Mouse (Mus musculus): ENCODE results near the gene Fam19a5.

DNA sequence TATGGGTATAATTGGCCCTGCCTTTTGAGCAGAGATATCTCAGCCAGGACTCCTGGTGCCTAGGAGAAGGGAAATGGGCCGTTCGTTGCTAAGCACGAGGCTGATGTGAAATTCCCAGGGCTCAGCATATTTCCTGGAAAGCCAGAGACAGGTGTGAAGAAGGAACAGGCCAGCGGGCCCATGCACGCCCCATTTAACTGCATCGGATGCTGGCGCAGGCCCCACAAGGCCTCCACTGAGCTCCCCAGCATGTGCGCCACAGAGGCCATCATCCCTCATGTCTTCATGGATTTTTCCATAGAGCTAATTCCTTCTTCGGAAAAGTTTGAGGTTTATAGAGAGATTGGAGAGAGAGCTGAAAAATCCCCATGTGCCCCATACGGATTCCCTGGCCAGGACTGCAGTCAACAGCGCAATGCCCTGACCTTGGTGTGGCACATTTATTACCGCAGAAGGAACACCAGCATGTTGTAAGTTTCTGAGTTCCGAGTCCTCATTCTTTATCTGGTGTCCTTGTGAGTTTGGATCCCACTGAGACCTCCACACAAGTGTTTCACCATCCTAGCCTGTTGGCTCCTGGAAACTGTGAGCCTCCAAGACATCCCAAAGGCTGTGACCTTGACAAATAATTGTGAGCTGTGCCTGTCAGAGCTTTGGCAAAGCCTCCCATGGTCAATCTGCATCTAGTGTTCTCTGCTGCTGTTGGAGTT is 122.1 kb downstream of the Fam19a5 start:
- TF ChIP-seq CTCF (IDR thresholded peaks at IDR 0.05; ENCODE audit: control insufficient read depth, insufficient read depth, insufficient replicate concordance, low read depth, low read length) (no peak), POLR2A (IDR thresholded peaks at IDR 0.05; ENCODE audit: control insufficient read depth, low read depth, low read length) (no peak)
